In the genomic region with DNA sequence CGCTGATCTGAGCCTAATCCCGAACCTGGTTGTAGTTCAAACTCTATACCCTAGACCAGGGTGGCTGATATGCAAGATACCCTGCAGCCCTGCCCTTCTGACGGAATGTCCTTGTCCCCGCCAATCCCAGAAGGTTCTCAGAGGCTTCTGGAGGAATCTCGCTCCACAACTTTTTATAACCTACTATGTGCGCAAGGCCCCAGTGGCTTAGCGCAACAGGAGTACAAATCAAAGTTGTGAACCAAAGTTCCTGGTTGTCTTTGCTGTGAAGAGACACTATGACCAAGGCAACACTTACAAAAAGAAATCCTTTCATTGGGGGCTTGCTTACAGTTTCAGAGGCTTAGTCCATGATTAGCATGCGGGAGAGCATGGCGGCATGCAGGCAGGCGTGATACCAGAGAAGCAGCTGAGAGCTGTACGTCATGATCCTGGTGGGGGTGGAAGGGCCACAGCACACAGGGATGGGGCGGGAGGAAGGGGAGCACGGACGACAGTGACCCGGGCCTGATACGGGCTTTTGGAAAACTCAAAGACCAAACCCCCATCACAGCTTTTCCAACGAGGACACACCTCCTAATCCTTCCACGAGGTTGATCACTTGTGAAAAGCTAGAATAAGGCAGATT, we compare ENCODE assay signal across 9 mouse cellular contexts. TPM values are rescaled to one million over a fixed set of nuclear protein-coding genes. Genes with fewer than 3 reads are reported as not detected.
DNase-seq lines count a peak whose midpoint lies in the region; ATAC-seq lines count a peak whose summit lies in the region.
"Had no signal": no experiment of that assay in that cellular context is flagged by ENCODE, and none has a peak within 500 bp of the region (broad histone marks: within the 10 kb centered on the region; RNA-seq: fewer than 3 reads in every experiment).

No protein-coding gene starts in this region.

- no peaks in the 10 kb centered on the region; the same call in 1 of the 2 replicates for H3K9me3 ChIP-seq in heart, embryonic 16.5 days (replicated peaks; ENCODE audit: control insufficient read depth, low read length)
- H3K9me3 ChIP-seq in hindbrain, embryonic 11.5 days (ENCODE audit: control insufficient read depth, low read length), result no peaks in the 10 kb centered on the region

- DNase-seq in heart, postnatal 10 days, result no peak
- DNase-seq in R1 (ENCODE audit: low read depth, low spot score), result peak; percentile 72
- no peak for DNase-seq in hindbrain, embryonic 11.5 days (ENCODE audit: low spot score)
- DNase-seq in natural killer cell, adult 2 months (ENCODE audit: low spot score in 2 of 2), result no peak
- DNase-seq in lung, postnatal 14 days, result no peak

- intact Hi-C loops in heart, postnatal 10 days (cut with DNase I), result no loop called here

- H3K27me3 ChIP-seq in heart, embryonic 16.5 days (ENCODE audit: control insufficient read depth, insufficient read depth, low read length), result no peaks in the 10 kb centered on the region
- H3K27me3 ChIP-seq in hindbrain, embryonic 11.5 days (ENCODE audit: control insufficient read depth, insufficient read depth, low read length), result no peaks in the 10 kb centered on the region

- no peak overlapping the region for H3K9ac ChIP-seq in heart, embryonic 16.5 days (ENCODE audit: low read length)
- no peak overlapping the region for H3K9ac ChIP-seq in hindbrain, embryonic 11.5 days (ENCODE audit: low read depth, low read length)

- H3K4me1 ChIP-seq in heart, embryonic 16.5 days (ENCODE audit: control insufficient read depth, insufficient read depth, low read length), result peaks cover 22% of the 10 kb centered on the region
- H3K4me1 ChIP-seq in hindbrain, embryonic 11.5 days (replicated peaks; ENCODE audit: control insufficient read depth, insufficient read depth, low read length), result 0 out of 2 replicates have a peak, but pooled peaks cover 5% of the 10 kb centered on the region

- WGBS in heart, embryonic 16.5 days, result 70% methylated on average over 18 of the region's 18 CpGs
- 74% methylated on average over 18 of the region's 18 CpGs for WGBS in hindbrain, embryonic 11.5 days
- WGBS in macrophage (ENCODE audit: missing documents), result 76% methylated on average over 13 of the region's 18 CpGs

- H3K27ac ChIP-seq in heart, embryonic 16.5 days (ENCODE audit: low read length), result no peak overlapping the region
- no peak overlapping the region for H3K27ac ChIP-seq in hindbrain, embryonic 11.5 days (ENCODE audit: low read depth, low read length)
- no peak overlapping the region for H3K27ac ChIP-seq in macrophage

- peaks cover 42% of the 10 kb centered on the region for H3K79me2 ChIP-seq in macrophage (ENCODE audit: inconsistent target)

- H3K36me3 ChIP-seq in heart, embryonic 16.5 days (ENCODE audit: control insufficient read depth, insufficient read depth), result no peaks in the 10 kb centered on the region; the same call in 1 of the 2 replicates
- H3K36me3 ChIP-seq in hindbrain, embryonic 11.5 days (ENCODE audit: control insufficient read depth, insufficient read depth, low read length), result no peaks in the 10 kb centered on the region
- H3K36me3 ChIP-seq in macrophage (ENCODE audit: inconsistent target), result peaks cover 6% of the 10 kb centered on the region; the same call in 1 of the 2 replicates

- peak overlapping the region; percentile 100 for H3K4me3 ChIP-seq in heart, embryonic 16.5 days (ENCODE audit: low read length)
- H3K4me3 ChIP-seq in hindbrain, embryonic 11.5 days (ENCODE audit: low read depth, low read length), result 0 out of 2 replicates have a peak overlapping the region, but pooled peaks have one; percentile 6
- peak overlapping the region; percentile 93; the same call in 1 of the 2 replicates for H3K4me3 ChIP-seq in macrophage (ENCODE audit: inconsistent target)

- H3K4me2 ChIP-seq in heart, embryonic 16.5 days (ENCODE audit: low read depth, low read length), result no peak overlapping the region
- no peak overlapping the region for H3K4me2 ChIP-seq in hindbrain, embryonic 11.5 days (replicated peaks; ENCODE audit: low read depth, low read length)

- no peak for ATAC-seq in heart, embryonic 16.5 days (replicated peaks; ENCODE audit: extremely low read depth, insufficient read depth, low FRiP score)
- ATAC-seq in hindbrain, embryonic 11.5 days (ENCODE audit: low FRiP score), result peak; percentile 54; the same call in 1 of the 2 replicates
- no peak for ATAC-seq in megakaryocyte-erythroid progenitor cell, adult 5-6 weeks (replicated peaks; ENCODE audit: low FRiP score, low TSS enrichment, poor library complexity, severe bottlenecking)

RNA-seq across cellular contexts. Expression of gene Necap2, which starts 0.5 kb away (rescaled TPM):
- 49.8 and 50.1 TPM in 2 replicates for polyA plus RNA-seq in heart, embryonic 16.5 days (2015; fragmentation: Nextera tagmentation; extraction: Ambion mirVana)
- total RNA-seq in heart, postnatal 10 days (2021), result 10 to 100 TPM; 33.3 to 34.3 TPM
- polyA plus RNA-seq in hindbrain, embryonic 11.5 days (2014; fragmentation: Nextera tagmentation; extraction: Ambion mirVana), result 50.8 and 51.7 TPM in 2 replicates
- total RNA-seq in macrophage (2018; cell fraction: chromatin; rRNA removed), result 100 to 1,000 TPM in 24 of 26 experiments, 10 to 100 TPM in 2; 98.8 to 265 (median 137) TPM
- total RNA-seq in macrophage (2018; cell fraction: cytosol; rRNA removed), result 100 to 1,000 TPM; 164 to 211 (median 187) TPM
- 100 to 1,000 TPM in 23 of 26 experiments, 10 to 100 TPM in 3; 83.4 to 190 (median 122) TPM for total RNA-seq in macrophage (2018; cell fraction: nucleus; rRNA removed)
- 143 to 205 TPM (median 159 TPM) in 3 replicates for polyA plus RNA-seq in macrophage (2018)
- total RNA-seq in megakaryocyte-erythroid progenitor cell, adult 5-6 weeks (2014; fragmentation: Nextera tagmentation), result 127 and 188 TPM in 2 replicates
- 123 and 153 TPM in 2 replicates for total RNA-seq in megakaryocyte-erythroid progenitor cell, adult 5-6 weeks (2017)

RNA-seq across cellular contexts. Expression of gene Spata21, which starts 9.5 kb away (rescaled TPM):
- 0.08 TPM in 1 of 2 replicates, not detected in the other for polyA plus RNA-seq in heart, embryonic 16.5 days (2015; fragmentation: Nextera tagmentation; extraction: Ambion mirVana)
- total RNA-seq in heart, postnatal 10 days (2021), result not detected
- 0.17 and 0.19 TPM in 2 replicates for polyA plus RNA-seq in hindbrain, embryonic 11.5 days (2014; fragmentation: Nextera tagmentation; extraction: Ambion mirVana)
- total RNA-seq in macrophage (2018; cell fraction: chromatin; rRNA removed), result not detected
- total RNA-seq in macrophage (2018; cell fraction: cytosol; rRNA removed), result not detected
- total RNA-seq in macrophage (2018; cell fraction: nucleus; rRNA removed), result not detected
- polyA plus RNA-seq in macrophage (2018), result not detected in 3 replicates
- not detected in 2 replicates for total RNA-seq in megakaryocyte-erythroid progenitor cell, adult 5-6 weeks (2014; fragmentation: Nextera tagmentation)
- not detected in 2 replicates for total RNA-seq in megakaryocyte-erythroid progenitor cell, adult 5-6 weeks (2017)
- polyA plus RNA-seq: spleen, adult 2 months had no signal

RNA-seq across cellular contexts. Expression of gene Crocc, which starts 18.3 kb away (rescaled TPM):
- polyA plus RNA-seq in heart, embryonic 16.5 days (2015; fragmentation: Nextera tagmentation; extraction: Ambion mirVana), result 3.0 and 4.2 TPM in 2 replicates
- total RNA-seq in heart, postnatal 10 days (2021), result 1 to 10 TPM; 7.0 to 7.4 TPM
- polyA plus RNA-seq in hindbrain, embryonic 11.5 days (2014; fragmentation: Nextera tagmentation; extraction: Ambion mirVana), result 6.3 and 7.6 TPM in 2 replicates
- 10 to 100 TPM in 24 of 26 experiments, 1 to 10 TPM in 2; 7.1 to 69.1 (median 32.5) TPM for total RNA-seq in macrophage (2018; cell fraction: chromatin; rRNA removed)
- 1 to 10 TPM; 1.2 to 6.6 (median 2.4) TPM for total RNA-seq in macrophage (2018; cell fraction: cytosol; rRNA removed)
- total RNA-seq in macrophage (2018; cell fraction: nucleus; rRNA removed), result 10 to 100 TPM in 10 of 26 experiments, 1 to 10 TPM in 16; 2.9 to 23.8 (median 9.2) TPM
- 1.5 to 4.5 TPM (median 3.1 TPM) in 3 replicates for polyA plus RNA-seq in macrophage (2018)
- 6.9 and 8.9 TPM in 2 replicates for total RNA-seq in megakaryocyte-erythroid progenitor cell, adult 5-6 weeks (2014; fragmentation: Nextera tagmentation)
- 1.3 and 5.7 TPM in 2 replicates for total RNA-seq in megakaryocyte-erythroid progenitor cell, adult 5-6 weeks (2017)

Comparison
In these comparisons a context has a peak if more than half of its experiments do, and no peak if none do; other contexts are left out.
1. H3K4me3 ChIP-seq: peak in every context shown above with its lines; median percentile 100 in heart, embryonic 16.5 days; 93 in macrophage; 6 in hindbrain, embryonic 11.5 days.